Mouse (Mus musculus) limb, embryonic 14.5 days (tissue): ENCODE results near the gene Wdr91. TPM values are rescaled to one million over a fixed set of nuclear protein-coding genes. Genes with fewer than 3 reads are reported as not detected.

ENCODE experiments used
- ATAC-seq: fragments of 200-750 bp; cut with Nextera tagmentation; 2 replicates; pipeline ENCODE4 v1.8.0; 2017; ENCODE audit warnings: low read depth, moderate number of reproducible peaks, moderate TSS enrichment; ENCODE audit not compliant: low FRiP score
- DNase-seq: peaks from one replicate; pipeline ENCODE4 v3.0.0-alpha.2; 2015; ENCODE audit warnings: low spot score
- H3K27ac ChIP-seq: fragments of 300-500 bp; sonication (generic); replicated peaks from 2 replicates; pipeline ENCODE4 v1.5.1; 2014; ENCODE audit warnings: low read depth, mild to moderate bottlenecking, low read length, moderate library complexity, mixed read lengths
- H3K27me3 ChIP-seq: fragments of 300-500 bp; sonication (generic); 2 replicates; pipeline ENCODE4 v1.6.1; 2014; ENCODE audit warnings: low read length, mixed read lengths; ENCODE audit not compliant: control insufficient read depth, insufficient read depth
- H3K36me3 ChIP-seq: fragments of 300-500 bp; sonication (generic); 2 replicates; pipeline ENCODE4 v1.6.1; 2014; ENCODE audit warnings: mild to moderate bottlenecking, low read length, moderate library complexity, mixed read lengths; ENCODE audit not compliant: control insufficient read depth, insufficient read depth
- H3K4me1 ChIP-seq: fragments of 300-500 bp; sonication (generic); 2 replicates; pipeline ENCODE4 v1.6.1; 2014; ENCODE audit warnings: antibody characterized with exemption, low read length, mixed read lengths; ENCODE audit not compliant: control insufficient read depth, insufficient read depth
- H3K4me2 ChIP-seq: fragments of 300-500 bp; sonication (generic); replicated peaks from 2 replicates; pipeline ENCODE4 v1.6.1; 2014; ENCODE audit warnings: low read depth, mild to moderate bottlenecking, low read length, moderate library complexity; ENCODE audit not compliant: severe bottlenecking
- H3K4me3 ChIP-seq: fragments of 300-500 bp; sonication (generic); replicated peaks from 2 replicates; pipeline ENCODE4 v1.5.1; 2014; ENCODE audit warnings: low read length
- H3K9ac ChIP-seq: fragments of 300-500 bp; sonication (generic); 2 replicates; pipeline ENCODE4 v1.6.1; 2014; ENCODE audit warnings: mild to moderate bottlenecking, low read depth, low read length, moderate library complexity; ENCODE audit not compliant: severe bottlenecking
- H3K9me3 ChIP-seq: fragments of 300-500 bp; sonication (generic); 2 replicates; pipeline ENCODE4 v1.6.1; 2016; ENCODE audit warnings: low read length; ENCODE audit not compliant: control insufficient read depth
- POLR2A ChIP-seq: fragments of 200-500 bp; IDR thresholded peaks from 2 replicates; pipeline ENCODE4 v1.8.0; 2012; ENCODE audit warnings: inconsistent platforms, mild to moderate bottlenecking, moderate library complexity, borderline replicate concordance; ENCODE audit not compliant: insufficient read depth, insufficient read length; ENCODE audit errors: extremely low read depth
- WGBS: fragments of 180-500 bp; shearing (Covaris S2); extraction: QIAGEN DNeasy Blood & Tissue Kit; methylation state at CpG from one replicate; pipeline ENCODE4 v1.1.7; 2014; 5-methylcytosine and 5-hydroxymethylcytosine counted together
- polyA plus RNA-seq, 2 experiments: library from polyadenylated mRNA; depleted of rRNA in 1 of 2; stranded (reverse) in 1 of 2; unstranded in 1 of 2; fragments of >200 nt; fragmentation: Nextera tagmentation in 1 of 2; extraction: Ambion mirVana in 1 of 2; gene quantifications; 2 replicates each; pipeline versions ENCODE4 v1.2.1 to v1.2.3; 2012 to 2014

Gene Wdr91
- polyA plus RNA-seq, 2 experiments = 9.6 to 22.2 TPM

GRCm38 (mm10) chr6:34867301-34867994 is 43.2 kb downstream of the Wdr91 start:
- no peak for ATAC-seq
- no peak for TF ChIP-seq POLR2A
- Histone ChIP-seq H3K36me3 (no peaks in the 10 kb centered on the region), H3K27me3 (no peaks in the 10 kb centered on the region), H3K9ac (no peak overlapping the region), H3K27ac (no peak overlapping the region), H3K4me1 (peaks cover 22% of the 10 kb centered on the region), H3K9me3 (no peaks in the 10 kb centered on the region), H3K4me3 (no peak overlapping the region), H3K4me2 (no peak overlapping the region)
- WGBS = 74% methylated on average over 16 of the region's 16 CpGs
- no peak for DNase-seq

GRCm38 (mm10) chr6:34866786-34867185 is 43.9 kb downstream of the Wdr91 start:
- H3K9me3 ChIP-seq = no peaks in the 10 kb centered on the region
- H3K4me3 ChIP-seq = no peak overlapping the region
- peaks cover 22% of the 10 kb centered on the region for H3K4me1 ChIP-seq
- H3K27ac ChIP-seq = no peak overlapping the region
- no peaks in the 10 kb centered on the region for H3K36me3 ChIP-seq
- no peak overlapping the region for H3K9ac ChIP-seq
- DNase-seq (no peak), ATAC-seq (no peak)
- 70% methylated on average over 8 of the region's 8 CpGs for WGBS
- H3K27me3 ChIP-seq = no peaks in the 10 kb centered on the region
- no peak overlapping the region for H3K4me2 ChIP-seq
- TF ChIP-seq POLR2A = no peak

GRCm38 (mm10) chr6:34865711-34866593 is 44.7 kb downstream of the Wdr91 start:
- Histone ChIP-seq H3K36me3 (no peaks in the 10 kb centered on the region), H3K27me3 (no peaks in the 10 kb centered on the region), H3K4me2 (no peak overlapping the region), H3K9ac (no peak overlapping the region), H3K4me1 (peaks cover 18% of the 10 kb centered on the region), H3K9me3 (no peaks in the 10 kb centered on the region), H3K4me3 (no peak overlapping the region), H3K27ac (no peak overlapping the region)
- DNase-seq = no peak
- whole genome bisulfite sequencing = 57% methylated on average over 7 of the region's 7 CpGs
- TF ChIP-seq POLR2A = no peak
- no peak for ATAC-seq

DNA sequence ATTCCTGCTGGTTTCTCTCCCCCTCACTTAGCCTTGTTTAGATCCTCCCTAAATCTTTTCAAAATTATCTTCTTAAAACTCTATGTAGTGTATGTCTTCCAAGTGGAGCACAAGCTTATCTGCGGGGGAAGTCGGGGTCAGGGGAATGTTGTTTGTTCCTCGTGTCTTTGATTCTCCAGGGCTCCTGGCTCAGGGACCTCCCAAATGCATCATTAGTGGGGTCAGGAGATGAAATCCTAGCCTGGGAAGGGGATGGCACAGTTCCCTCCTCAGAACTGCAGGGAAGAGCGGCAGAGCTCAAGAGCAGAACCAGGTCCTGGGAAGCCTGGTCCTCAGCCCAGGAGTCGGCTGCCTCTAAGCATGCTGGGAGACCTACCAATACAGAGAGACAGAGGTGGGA is 45.5 kb downstream of the Wdr91 start:
- no peak for TF ChIP-seq POLR2A
- H3K27ac ChIP-seq = no peak overlapping the region
- H3K9ac ChIP-seq = no peak overlapping the region
- H3K4me1 ChIP-seq = peaks cover 12% of the 10 kb centered on the region
- WGBS = 65% methylated on average over 5 of the region's 5 CpGs
- ATAC-seq = no peak
- H3K36me3 ChIP-seq = no peaks in the 10 kb centered on the region
- no peaks in the 10 kb centered on the region for H3K27me3 ChIP-seq
- H3K9me3 ChIP-seq = no peaks in the 10 kb centered on the region
- DNase-seq = no peak
- no peak overlapping the region for H3K4me3 ChIP-seq
- no peak overlapping the region for H3K4me2 ChIP-seq

GRCm38 (mm10) chr6:34863786-34864514 is 46.7 kb downstream of the Wdr91 start:
- Histone ChIP-seq H3K9me3 (no peaks in the 10 kb centered on the region), H3K36me3 (no peaks in the 10 kb centered on the region), H3K9ac (no peak overlapping the region), H3K4me2 (no peak overlapping the region), H3K27ac (no peak overlapping the region), H3K4me3 (no peak overlapping the region), H3K4me1 (peaks cover 12% of the 10 kb centered on the region), H3K27me3 (no peaks in the 10 kb centered on the region)
- ATAC-seq = no peak
- TF ChIP-seq POLR2A = no peak
- 57% methylated on average over 9 of the region's 9 CpGs for WGBS
- DNase-seq = no peak
